Mouse (Mus musculus): ENCODE measurements at regions not wholly inside any gene's neighbourhood (a gene's known extent, or its start where the extent isn't known, plus 50 kb on each side); places are given as distances from the start of the nearest gene placed in this dataset.

- ATAC-seq: no peak
Observed at GRCm38 (mm10) chr15:61770721-61771542, 848.1 kb upstream of the A1bg start.

- no peak for ATAC-seq
Observed at GRCm38 (mm10) chr15:61766544-61767094, 843.8 kb upstream of the A1bg start.

- no peak for ATAC-seq
Observed at GRCm38 (mm10) chr15:61753802-61754201, 831.0 kb upstream of the A1bg start.

DNA sequence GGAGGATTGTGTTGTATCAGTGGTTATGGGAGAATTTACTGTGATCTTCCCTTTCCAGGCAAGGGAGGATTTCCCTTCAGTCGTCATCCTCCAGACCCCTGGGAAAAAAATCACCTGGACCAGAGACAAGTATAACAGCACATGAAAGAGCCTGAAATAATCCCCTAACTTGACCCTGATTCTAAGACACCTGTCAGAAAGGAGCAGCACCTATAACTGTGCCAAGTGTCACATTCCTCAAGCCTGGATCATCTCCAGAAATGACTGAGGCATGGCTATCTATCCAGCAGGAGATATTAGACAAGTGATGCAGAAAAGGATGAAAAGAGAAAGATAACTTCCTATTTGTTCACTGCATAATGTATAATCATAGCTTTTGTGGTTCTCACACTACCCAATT lies 800.9 kb upstream of the A1bg start:
- ATAC-seq: no peak

- no peak for ATAC-seq
Observed at GRCm38 (mm10) chr15:61718486-61718885, 795.7 kb upstream of the A1bg start.

DNA sequence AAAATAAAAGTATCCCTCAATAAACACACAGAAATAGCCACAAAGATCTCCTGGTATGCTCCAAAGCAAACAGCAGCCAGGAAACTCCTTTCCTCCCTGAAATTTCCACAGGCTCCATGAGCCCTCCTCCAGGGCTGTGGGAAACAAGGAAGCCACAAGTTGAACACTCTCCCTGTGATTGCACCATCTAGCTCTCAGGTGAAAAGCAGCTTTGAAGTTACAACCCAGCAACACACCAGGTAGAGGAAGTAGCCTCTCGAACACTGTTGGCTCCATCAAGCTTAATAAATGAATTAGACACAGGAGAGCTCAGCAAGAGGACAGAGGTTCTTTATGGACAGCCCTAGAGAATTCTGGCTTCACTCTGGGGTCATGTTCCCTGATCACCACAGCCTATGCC lies 794.4 kb upstream of the A1bg start:
- no peak for ATAC-seq

DNA sequence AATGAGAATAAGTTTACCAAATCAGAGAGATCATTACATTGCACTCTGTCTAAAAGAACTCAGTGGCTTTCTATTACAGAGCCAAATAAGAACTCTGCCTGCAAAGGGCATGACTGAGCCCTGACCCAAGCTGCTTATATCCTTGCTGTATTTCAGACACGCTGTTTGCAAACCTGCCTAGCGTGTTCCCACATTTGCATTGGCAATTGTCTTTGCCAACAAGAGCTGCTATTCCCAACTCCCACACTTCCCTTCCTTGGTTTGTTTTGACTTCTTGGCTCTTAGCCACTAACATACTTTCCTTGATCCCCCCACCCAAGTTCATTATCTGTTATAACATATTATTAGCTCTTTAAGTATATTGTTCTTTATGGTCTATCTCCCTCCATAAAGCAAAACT lies 791.1 kb upstream of the A1bg start:
- no peak for ATAC-seq

DNA sequence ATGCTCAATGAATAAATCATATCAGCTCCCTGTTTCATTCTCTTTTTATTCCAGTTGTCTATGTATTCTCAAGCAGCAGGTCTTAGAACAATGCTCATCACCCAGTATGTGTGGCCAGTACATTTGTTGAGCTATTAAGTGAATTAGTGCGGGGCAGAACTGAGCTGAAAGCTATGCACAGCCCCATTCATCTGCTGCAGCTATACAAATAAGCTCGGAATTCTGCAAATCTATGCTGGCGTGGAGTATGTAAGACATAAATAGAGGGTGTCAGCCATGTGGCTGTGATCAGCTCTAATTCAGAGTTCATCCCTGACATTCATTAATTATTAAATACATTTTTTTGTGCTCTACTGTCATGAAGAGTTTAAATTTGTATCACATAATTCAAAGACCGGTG lies 786.1 kb upstream of the A1bg start:
- no peak for ATAC-seq

GRCm38 (mm10) chr15:61707952-61708351 lies 785.1 kb upstream of the A1bg start:
- ATAC-seq: no peak

DNA sequence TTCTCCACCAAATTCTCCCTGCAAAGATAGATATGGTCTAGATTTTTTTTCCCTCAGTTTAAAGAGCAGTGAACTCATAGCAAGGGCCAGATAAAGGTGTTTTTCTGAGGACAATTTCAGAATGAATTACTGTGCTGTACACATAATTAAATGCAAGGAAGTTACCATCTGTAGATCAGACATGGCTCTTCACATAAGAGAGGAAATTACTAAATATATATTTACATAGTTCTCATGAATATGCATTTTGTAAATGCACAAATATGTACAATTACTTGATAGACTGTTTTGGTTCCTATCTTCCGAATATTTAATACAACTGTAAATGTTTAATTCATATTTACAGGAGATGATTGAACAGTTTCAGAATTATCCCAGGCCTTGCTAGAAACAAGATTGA lies 769.9 kb upstream of the A1bg start:
- ATAC-seq: no peak

- no peak for ATAC-seq
Observed at GRCm38 (mm10) chr15:61690425-61690824, 767.6 kb upstream of the A1bg start.

GRCm38 (mm10) chr15:61689776-61690397 lies 767.1 kb upstream of the A1bg start:
- ATAC-seq: no peak

DNA sequence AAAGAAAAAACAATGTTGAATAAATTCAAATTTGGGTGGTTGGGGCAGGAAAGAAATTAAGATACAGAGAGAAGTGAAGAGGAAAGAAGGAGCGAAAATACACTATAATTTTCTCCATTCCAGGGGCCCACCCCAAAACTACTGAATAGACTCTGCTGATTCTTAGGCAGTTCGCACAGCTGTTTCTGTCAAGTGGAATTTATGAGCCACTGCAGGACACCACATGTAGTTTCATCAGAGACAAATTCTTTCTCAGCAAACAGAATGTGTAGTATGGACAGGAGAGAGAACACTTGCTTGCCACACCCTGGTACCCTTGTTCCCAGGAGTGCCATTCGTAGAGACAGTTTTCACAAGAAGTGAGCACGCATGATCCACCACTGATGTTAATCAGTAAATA lies 760.2 kb upstream of the A1bg start:
- no peak for ATAC-seq

GRCm38 (mm10) chr15:61670556-61670955 lies 747.7 kb upstream of the A1bg start:
- peak; percentile 87 for ATAC-seq

- ATAC-seq: no peak
Observed at GRCm38 (mm10) chr15:61660581-61660980, 737.8 kb upstream of the A1bg start.

DNA sequence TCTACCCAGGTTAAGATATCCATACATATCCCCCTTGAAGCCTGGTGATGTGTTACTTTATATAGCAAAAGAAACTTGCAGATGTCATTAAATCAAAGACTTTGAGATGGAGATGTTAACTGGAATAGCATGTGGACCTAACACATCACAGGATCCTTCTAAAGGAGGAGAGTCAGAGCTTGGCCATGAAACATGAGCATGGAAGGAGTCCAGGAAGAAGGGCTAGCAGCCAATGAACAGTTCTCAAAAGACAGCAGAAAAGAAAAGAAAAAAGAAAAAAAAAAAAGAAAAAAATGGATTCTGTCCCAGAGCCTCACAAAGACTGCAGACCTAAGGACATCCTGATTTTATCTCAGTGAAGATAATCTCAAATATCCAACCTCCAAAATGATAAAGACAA lies 734.1 kb upstream of the A1bg start:
- ATAC-seq: no peak

DNA sequence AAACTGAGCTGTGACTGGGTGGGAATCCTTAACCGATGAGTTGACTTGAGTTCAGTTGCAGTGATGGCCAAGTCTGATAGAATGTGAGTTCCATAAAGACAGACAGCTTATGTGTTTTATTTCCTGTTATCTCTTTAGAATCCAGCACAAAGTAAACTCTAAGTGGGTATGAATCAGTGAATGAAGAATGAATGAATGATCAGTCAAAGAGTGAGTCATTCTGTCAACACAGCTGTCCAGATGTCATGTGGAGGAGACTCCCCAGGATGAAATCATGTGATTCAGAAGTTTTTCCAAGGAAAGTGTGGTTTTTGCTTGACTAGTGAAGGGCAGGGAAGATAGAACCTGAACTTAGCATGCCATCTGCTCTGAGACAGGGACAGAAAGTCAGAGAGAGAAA lies 732.0 kb upstream of the A1bg start:
- ATAC-seq: no peak

GRCm38 (mm10) chr15:61653853-61654252 lies 731.0 kb upstream of the A1bg start:
- ATAC-seq: no peak

GRCm38 (mm10) chr15:61618638-61619500 lies 696.1 kb upstream of the A1bg start:
- no peak for ATAC-seq

- ATAC-seq: no peak
Observed at GRCm38 (mm10) chr15:61610662-61611061, 687.9 kb upstream of the A1bg start.

GRCm38 (mm10) chr15:61609656-61610055 lies 686.8 kb upstream of the A1bg start:
- no peak for ATAC-seq

- ATAC-seq: no peak
Observed at GRCm38 (mm10) chr15:61608301-61608731, 685.5 kb upstream of the A1bg start.

DNA sequence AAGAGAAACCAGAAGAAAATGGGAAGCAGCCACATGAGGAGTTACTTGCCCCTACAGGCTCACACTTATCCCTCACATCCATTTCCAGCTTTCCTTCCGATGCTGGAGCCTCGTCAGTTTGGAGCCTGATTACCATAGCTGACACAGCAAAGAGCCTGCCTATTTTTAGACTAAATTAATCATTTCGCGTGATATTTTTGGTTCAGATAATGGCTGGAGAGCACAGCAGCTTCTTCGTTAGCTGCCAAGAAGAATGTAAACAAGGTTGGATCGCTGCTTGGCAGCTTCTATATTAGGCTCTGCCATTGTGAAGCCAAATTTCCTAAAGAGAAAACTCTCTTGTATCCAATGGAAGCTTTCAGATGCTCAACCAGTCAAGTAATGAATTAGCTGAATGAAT lies 676.9 kb upstream of the A1bg start:
- no peak for ATAC-seq

Measured in activated CD4-positive, CD25-positive, alpha-beta regulatory T cell, adult 4 months (primary cell).